Mouse (Mus musculus) MEL (cell line): ENCODE results near the gene Ankrd7.

Experiments used
- CHD2 ChIP-seq: IDR thresholded peaks from 2 replicates; pipeline ENCODE4 v1.6.1; 2011; ENCODE audit warnings: low read length, improper control_type of control experiment
- CTCF ChIP-seq, 3 experiments: IDR thresholded peaks in 2 of 3; conservative IDR thresholded peaks in 1 of 3; 2 replicates each; pipeline ENCODE4 v1.5.1; 2011 to 2012; ENCODE audit warnings: low read length in 3 of 3, low read depth in 2 of 3, mild to moderate bottlenecking in 2 of 3, improper control_type of control experiment in 1 of 3, inconsistent platforms in 1 of 3, mixed read lengths in 1 of 3, moderate library complexity in 1 of 3; ENCODE audit not compliant: control insufficient read depth in 1 of 3, insufficient read depth in 1 of 3, poor library complexity in 1 of 3, severe bottlenecking in 1 of 3
- EP300 ChIP-seq, 2 experiments: IDR thresholded peaks; 2 replicates each; pipeline ENCODE4 v1.6.1; 2011; ENCODE audit warnings: improper control_type of control experiment in 2 of 2, low read length in 2 of 2, low read depth in 1 of 2, mild to moderate bottlenecking in 1 of 2
- HCFC1 ChIP-seq: IDR thresholded peaks from 2 replicates; pipeline ENCODE4 v1.6.1; 2012; ENCODE audit warnings: low read depth, mild to moderate bottlenecking, inconsistent platforms, low read length, improper control_type of control experiment, moderate library complexity
- MAX ChIP-seq: IDR thresholded peaks from 2 replicates; pipeline ENCODE4 v1.6.1; 2011; ENCODE audit warnings: low read length, improper control_type of control experiment
- MEF2A ChIP-seq: IDR thresholded peaks from 2 replicates; pipeline ENCODE4 v1.6.1; 2014; ENCODE audit warnings: low read depth, mild to moderate bottlenecking, inconsistent platforms, low read length, improper control_type of control experiment; ENCODE audit not compliant: poor library complexity, insufficient replicate concordance, severe bottlenecking; ENCODE audit errors: extremely low read depth
- MXI1 ChIP-seq: IDR thresholded peaks from 2 replicates; pipeline ENCODE4 v1.6.1; 2011; ENCODE audit warnings: mild to moderate bottlenecking, low read depth, low read length, improper control_type of control experiment
- SIN3A ChIP-seq: IDR thresholded peaks from 2 replicates; pipeline ENCODE4 v1.6.1; 2012; ENCODE audit warnings: low read length, improper control_type of control experiment, inconsistent platforms
- USF1 ChIP-seq: IDR thresholded peaks from 2 replicates; pipeline ENCODE4 v1.6.1; 2014; ENCODE audit warnings: low read depth, mild to moderate bottlenecking, inconsistent platforms, low read length, improper control_type of control experiment, moderate library complexity

DNA sequence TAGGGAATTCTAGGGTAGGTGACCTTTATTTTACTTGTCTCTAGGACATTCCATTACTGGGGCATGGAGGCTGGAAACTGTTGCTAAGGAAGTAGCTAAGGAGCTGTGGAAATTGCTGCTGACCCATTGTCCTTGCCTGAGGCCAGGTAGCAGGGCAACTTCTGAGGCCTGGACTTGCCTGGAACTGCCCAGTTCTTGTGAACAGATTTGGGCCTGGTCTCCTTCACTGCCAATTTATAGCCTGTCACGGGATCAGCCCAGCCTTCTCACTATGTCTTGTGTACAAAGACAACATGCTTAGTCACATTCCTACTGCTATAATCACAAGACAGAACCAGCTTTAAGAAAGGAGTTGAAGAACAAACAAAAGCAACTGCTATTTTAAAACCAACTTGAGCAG, 43.3 kb upstream of the Ankrd7 start:
- no peak for TF ChIP-seq CHD2
- TF ChIP-seq CTCF (IDR thresholded peaks at IDR 0.05 in 2 of 3, conservative IDR thresholded peaks at IDR 0.05 in 1 of 3; ENCODE audit: control insufficient read depth in 1 of 3, insufficient read depth in 1 of 3, low read depth in 2 of 3, low read length in 3 of 3, poor library complexity in 1 of 3, severe bottlenecking in 1 of 3): no peak
- no peak for TF ChIP-seq MEF2A
- no peak for TF ChIP-seq SIN3A
- TF ChIP-seq EP300 (IDR thresholded peaks at IDR 0.05; ENCODE audit: low read depth in 1 of 2, low read length in 2 of 2): no peak
- TF ChIP-seq MAX: no peak
- TF ChIP-seq USF1: no peak
- TF ChIP-seq MXI1: no peak
- no peak for TF ChIP-seq HCFC1
